Mouse (Mus musculus) ES-E14 (cell line): ENCODE data around the gene Slc36a4. TPM values are rescaled to one million over a fixed set of nuclear protein-coding genes. Genes with fewer than 3 reads are reported as not detected.

Source experiments
- DNase-seq: peaks from one replicate; pipeline ENCODE4 v3.0.0-alpha.2; 2013; ENCODE audit warnings: low read depth, low spot score
- H3K27ac ChIP-seq: 2 replicates; pipeline ENCODE4 v1.5.1; 2012; ENCODE audit warnings: low read depth, mild to moderate bottlenecking, low read length, moderate library complexity, mixed read lengths; ENCODE audit not compliant: poor library complexity, insufficient read depth, severe bottlenecking
- H3K36me3 ChIP-seq: 2 replicates; pipeline ENCODE4 v1.6.1; 2012; ENCODE audit warnings: mild to moderate bottlenecking, low read length, moderate library complexity, mixed read lengths; ENCODE audit not compliant: control insufficient read depth, poor library complexity, insufficient read depth, severe bottlenecking
- H3K4me1 ChIP-seq, 2 experiments: fragments of 150-350 bp in 1 of 2; sonication (generic) in 1 of 2; 2 replicates each; pipeline ENCODE4 v1.6.1; 2012; ENCODE audit warnings: low read length in 2 of 2, mild to moderate bottlenecking in 1 of 2, mixed read lengths in 1 of 2; ENCODE audit not compliant: control insufficient read depth in 2 of 2, insufficient read depth in 2 of 2, poor library complexity in 1 of 2
- H3K4me3 ChIP-seq, 2 experiments: fragments of 150-350 bp in 1 of 2; sonication (generic) in 1 of 2; 2 replicates each; pipeline ENCODE4 v1.5.1; 2012; ENCODE audit warnings: low read length in 2 of 2, low read depth in 1 of 2, mild to moderate bottlenecking in 1 of 2, mixed read lengths in 1 of 2; ENCODE audit not compliant: insufficient read depth in 1 of 2, poor library complexity in 1 of 2, severe bottlenecking in 1 of 2
- H3K9ac ChIP-seq: 2 replicates; pipeline ENCODE4 v1.6.1; 2012; ENCODE audit warnings: low read depth, mild to moderate bottlenecking, low read length, mixed read lengths; ENCODE audit not compliant: poor library complexity, insufficient read depth, severe bottlenecking
- H3K9me3 ChIP-seq: fragments of 150-350 bp; sonication (generic); 2 replicates; pipeline ENCODE4 v1.6.1; 2012; ENCODE audit warnings: low read depth, mild to moderate bottlenecking, low read length; ENCODE audit not compliant: control insufficient read depth, insufficient read depth
- CHD2 ChIP-seq: IDR thresholded peaks from 2 replicates; pipeline ENCODE4 v1.6.1; 2014; ENCODE audit warnings: mild to moderate bottlenecking, low read depth, low read length, inconsistent platforms
- HCFC1 ChIP-seq: IDR thresholded peaks from 2 replicates; pipeline ENCODE4 v1.6.1; 2012; ENCODE audit warnings: low read length, inconsistent platforms, borderline replicate concordance; ENCODE audit not compliant: insufficient read depth
- MAFK ChIP-seq: IDR thresholded peaks from 2 replicates; pipeline ENCODE4 v1.6.1; 2014; ENCODE audit warnings: mild to moderate bottlenecking, low read depth, low read length, inconsistent platforms; ENCODE audit not compliant: insufficient read depth
- ZC3H11A ChIP-seq: IDR thresholded peaks from 2 replicates; pipeline ENCODE4 v1.6.1; 2012; ENCODE audit warnings: low read depth, mild to moderate bottlenecking, inconsistent platforms, low read length, borderline replicate concordance
- ZNF384 ChIP-seq: IDR thresholded peaks from 2 replicates; pipeline ENCODE4 v1.6.1; 2012; ENCODE audit warnings: low read depth, low read length, inconsistent platforms
- in situ Hi-C, 2 experiments: fragments of 600-800 bp; cut with MboI; formaldehyde crosslinking; loops; one replicate each; pipeline ENCODE4 v1.15.1; 2025; ENCODE audit warnings: low sequenced_read_pairs in 2 of 2, inconsistent platforms in 1 of 2; ENCODE audit not compliant: unreplicated experiment in 2 of 2
- total RNA-seq: library from RNA; depleted of rRNA; stranded (reverse); fragments of 300-350 nt; gene quantifications from 2 replicates; pipeline ENCODE4 v1.2.3, GENCODE M21; 2012

The Slc36a4 gene
- total RNA-seq, 1 experiment: 3.9 TPM

DNA sequence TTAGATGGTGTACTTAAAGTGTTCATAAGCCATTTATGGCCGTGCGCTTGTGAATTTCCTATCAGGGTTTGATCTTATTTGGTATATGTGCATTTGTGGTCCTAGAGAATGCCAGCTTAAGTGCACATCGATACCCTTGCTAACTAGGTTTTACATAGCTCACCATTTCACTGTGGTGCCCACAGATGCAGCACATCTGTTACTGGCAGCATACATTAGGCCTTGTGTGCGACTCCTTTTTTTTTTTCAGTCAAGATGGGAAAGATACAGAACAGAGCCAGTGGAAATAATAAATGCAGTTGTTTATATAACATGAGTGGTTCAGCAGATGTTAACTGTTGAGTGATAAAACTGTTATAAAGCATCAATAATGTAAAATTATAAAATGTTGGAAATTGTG is 31.9 kb downstream of the Slc36a4 start:
- no peaks in the 10 kb centered on the region for H3K9me3 ChIP-seq
- H3K9ac ChIP-seq: no peak overlapping the region
- H3K4me1 ChIP-seq: peaks cover 0 to 2% of the 10 kb centered on the region in 2 experiments; a peak in 1 of 4 replicates
- DNase-seq: no peak
- TF ChIP-seq MAFK (no peak), ZC3H11A (no peak), CHD2 (no peak), ZNF384 (no peak), HCFC1 (no peak)
- in situ Hi-C loops: no loop called here
- H3K36me3 ChIP-seq: no peaks in the 10 kb centered on the region
- no peak overlapping the region for H3K4me3 ChIP-seq
- H3K27ac ChIP-seq: no peak overlapping the region

DNA sequence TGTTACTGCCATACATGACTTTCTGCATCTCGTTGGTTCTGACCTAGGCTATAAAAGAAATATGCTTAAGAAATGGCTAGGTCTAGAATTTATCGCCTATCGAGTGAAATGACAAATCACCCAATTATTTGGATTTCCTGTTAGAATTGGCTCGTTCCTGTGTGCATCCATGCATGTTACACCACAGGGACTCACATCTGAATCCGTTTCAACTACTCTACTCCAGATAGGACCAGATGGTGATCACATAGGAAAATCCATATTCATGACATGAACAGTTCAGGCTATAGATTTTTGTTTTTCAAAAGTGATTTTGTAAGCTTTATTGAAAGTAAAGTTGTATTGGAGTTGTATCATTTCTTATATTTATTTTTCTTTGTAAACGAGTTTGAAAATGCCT is 32.4 kb downstream of the Slc36a4 start:
- in situ Hi-C loops: no loop called here
- TF ChIP-seq MAFK: no peak
- no peak for TF ChIP-seq CHD2
- TF ChIP-seq ZNF384: no peak
- TF ChIP-seq ZC3H11A: no peak
- TF ChIP-seq HCFC1: no peak

DNA sequence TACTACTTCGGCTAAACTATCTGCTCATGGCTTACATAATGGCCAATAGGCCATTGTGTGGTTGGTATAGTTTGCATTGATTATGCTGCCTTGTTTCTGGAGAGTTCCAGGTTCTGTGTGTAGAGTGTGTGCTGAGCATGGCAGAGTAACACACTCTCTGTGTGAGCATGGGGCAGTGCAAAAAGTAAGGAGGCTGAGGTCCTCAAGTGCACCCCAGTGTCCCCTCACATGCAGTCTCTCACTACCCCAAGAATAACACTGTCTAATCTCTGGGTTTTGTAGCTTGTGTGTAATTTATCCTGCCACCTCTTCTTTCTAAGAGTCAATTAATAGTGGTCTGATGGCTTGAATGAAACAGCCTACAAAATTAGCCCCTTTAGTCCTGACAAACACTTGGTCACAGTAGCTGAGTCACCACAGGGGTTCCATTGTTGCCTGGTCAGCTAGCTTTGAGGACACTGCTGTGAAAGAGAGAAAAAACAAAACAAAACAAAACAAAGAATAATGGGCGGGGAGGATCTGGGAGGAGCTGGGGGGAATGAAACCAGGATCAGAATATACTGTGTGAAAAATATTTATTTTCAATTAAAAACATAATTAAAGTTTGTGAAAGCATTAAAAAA is 36.6 kb downstream of the Slc36a4 start:
- Histone ChIP-seq H3K9ac (no peak overlapping the region), H3K4me3 (no peak overlapping the region), H3K36me3 (no peaks in the 10 kb centered on the region), H3K27ac (no peak overlapping the region), H3K4me1 (peaks cover 0 to 2% of the 10 kb centered on the region in 2 experiments; a peak in 1 of 4 replicates), H3K9me3 (no peaks in the 10 kb centered on the region)
- TF ChIP-seq MAFK: no peak
- no peak for TF ChIP-seq CHD2
- no peak for TF ChIP-seq HCFC1
- no peak for TF ChIP-seq ZC3H11A
- TF ChIP-seq ZNF384: no peak
- in situ Hi-C loops: no loop called here
- no peak for DNase-seq

More for the DNA sequence above, 32.4 kb downstream of the Slc36a4 start:
- Histone ChIP-seq H3K9me3 (no peaks in the 10 kb centered on the region), H3K4me1 (peaks cover 0 to 2% of the 10 kb centered on the region in 2 experiments; a peak in 1 of 4 replicates), H3K9ac (no peak overlapping the region), H3K4me3 (no peak overlapping the region), H3K27ac (no peak overlapping the region), H3K36me3 (no peaks in the 10 kb centered on the region)
- DNase-seq: no peak

DNA sequence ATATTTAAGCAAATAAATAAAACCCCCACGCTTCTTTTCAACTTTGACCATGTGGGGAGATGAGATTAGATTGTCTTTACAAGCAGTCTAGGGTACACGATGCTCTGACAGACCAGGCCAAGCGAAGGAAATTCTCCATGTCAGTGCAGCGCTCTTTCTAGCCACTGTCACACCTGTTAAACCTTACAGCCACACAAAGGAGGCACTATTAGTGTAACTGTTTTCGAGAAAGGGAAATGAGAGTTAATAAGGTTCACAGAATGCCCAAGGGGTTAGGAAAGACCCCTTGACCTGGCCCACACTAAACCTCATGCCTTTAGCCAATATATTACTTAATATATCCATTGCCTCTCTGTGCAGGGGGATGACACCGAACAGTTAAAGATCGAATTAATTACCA is 37.1 kb downstream of the Slc36a4 start:
- Histone ChIP-seq H3K27ac (no peak overlapping the region), H3K4me3 (no peak overlapping the region), H3K4me1 (peaks cover 0 to 2% of the 10 kb centered on the region in 2 experiments; a peak in 1 of 4 replicates), H3K36me3 (no peaks in the 10 kb centered on the region), H3K9ac (no peak overlapping the region), H3K9me3 (no peaks in the 10 kb centered on the region)
- in situ Hi-C loops: no loop called here
- DNase-seq: no peak
- TF ChIP-seq CHD2 (no peak), ZNF384 (no peak), MAFK (no peak), ZC3H11A (no peak), HCFC1 (no peak)
